Mouse (Mus musculus) midbrain, postnatal 0 days (tissue): ENCODE measurements around the gene Zfp579. TPM values are rescaled to one million over a fixed set of nuclear protein-coding genes. Genes with fewer than 3 reads are reported as not detected.

Source experiments
- ATAC-seq: fragments of 200-750 bp; cut with Nextera tagmentation; 2 replicates; pipeline ENCODE4 v1.8.0; 2017; ENCODE audit warnings: moderate number of reproducible peaks, mild to moderate bottlenecking, moderate TSS enrichment, moderate library complexity; ENCODE audit not compliant: low FRiP score
- DNase-seq: peaks from one replicate; pipeline ENCODE4 v3.0.0-alpha.2; 2015; ENCODE audit warnings: low spot score
- H3K27ac ChIP-seq: fragments of 300-500 bp; sonication (generic); 2 replicates; pipeline ENCODE4 v1.5.1; 2014; ENCODE audit warnings: low read depth, mild to moderate bottlenecking, low read length, mixed read lengths
- H3K27me3 ChIP-seq: fragments of 300-500 bp; sonication (generic); 2 replicates; pipeline ENCODE4 v1.6.1; 2014; ENCODE audit warnings: low read length, control low read depth, mixed read lengths; ENCODE audit not compliant: insufficient read depth
- H3K36me3 ChIP-seq: fragments of 300-500 bp; sonication (generic); 2 replicates; pipeline ENCODE4 v1.6.1; 2014; ENCODE audit warnings: low read length, control low read depth, mixed read lengths; ENCODE audit not compliant: insufficient read depth
- H3K4me1 ChIP-seq: fragments of 300-500 bp; sonication (generic); 2 replicates; pipeline ENCODE4 v1.6.1; 2014; ENCODE audit warnings: mild to moderate bottlenecking, control low read depth, antibody characterized with exemption, low read length, mixed read lengths; ENCODE audit not compliant: insufficient read depth
- H3K4me2 ChIP-seq: fragments of 300-500 bp; sonication (generic); 2 replicates; pipeline ENCODE4 v1.6.1; 2014; ENCODE audit warnings: low read depth, mild to moderate bottlenecking, low read length, mixed read lengths; ENCODE audit not compliant: poor library complexity, severe bottlenecking
- H3K4me3 ChIP-seq: fragments of 300-500 bp; sonication (generic); 2 replicates; pipeline ENCODE4 v1.5.1; 2014; ENCODE audit warnings: low read depth, mild to moderate bottlenecking, low read length, moderate library complexity
- H3K9ac ChIP-seq: fragments of 300-500 bp; sonication (generic); replicated peaks from 2 replicates; pipeline ENCODE4 v1.6.1; 2014; ENCODE audit warnings: mild to moderate bottlenecking, low read length, moderate library complexity, mixed read lengths; ENCODE audit not compliant: poor library complexity, severe bottlenecking
- H3K9me3 ChIP-seq: fragments of 300-500 bp; sonication (generic); 2 replicates; pipeline ENCODE4 v1.6.1; 2016; ENCODE audit warnings: low read length, control low read depth
- CTCF ChIP-seq: IDR thresholded peaks from 2 replicates; pipeline ENCODE4 v1.5.1; 2016; ENCODE audit warnings: antibody characterized with exemption, mild to moderate bottlenecking
- WGBS: fragments of 180-500 bp; shearing (Covaris S2); extraction: QIAGEN DNeasy Blood & Tissue Kit; methylation state at CpG from one replicate; pipeline ENCODE4 v1.1.7; 2014; 5-methylcytosine and 5-hydroxymethylcytosine counted together
- polyA plus RNA-seq: library from polyadenylated mRNA; unstranded; fragments of >200 nt; fragmentation: Nextera tagmentation; extraction: Ambion mirVana; gene quantifications from 2 replicates; pipeline ENCODE4 v1.2.1, GENCODE M21; 2015
- total RNA-seq: library from RNA; depleted of rRNA; stranded (reverse); fragments of >200 nt; gene quantifications from 2 replicates; pipeline ENCODE4 v1.2.3, GENCODE M21; 2014

Zfp579 gene
- total and polyA plus RNA-seq, 2 experiments from 2014 or later = 43.3 to 54.3 TPM

GRCm38 (mm10) chr7:4996934-4997333 lies 976 bp upstream of the Zfp579 start:
- DNase-seq (no peak), ATAC-seq (no peak)
- Histone ChIP-seq H3K4me2 (peak overlapping the region; percentile 91), H3K27ac (peak overlapping the region; percentile 88), H3K9ac (peak overlapping the region; percentile 99), H3K36me3 (peaks cover 12% of the 10 kb centered on the region), H3K4me1 (peaks cover 14% of the 10 kb centered on the region), H3K4me3 (peak overlapping the region; percentile 84), H3K27me3 (no peaks in the 10 kb centered on the region), H3K9me3 (no peaks in the 10 kb centered on the region)
- 61% methylated on average over 6 of the region's 8 CpGs for WGBS
- TF ChIP-seq CTCF = no peak

GRCm38 (mm10) chr7:4995268-4996002 lies 523 bp downstream of the Zfp579 start:
- WGBS = 4% methylated on average over 19 of the region's 19 CpGs
- ATAC-seq (peak; percentile 15), DNase-seq (peak; percentile 12)
- Histone ChIP-seq H3K9me3 (no peaks in the 10 kb centered on the region), H3K4me1 (peaks cover 14% of the 10 kb centered on the region), H3K27ac (peak overlapping the region; percentile 88), H3K4me3 (peak overlapping the region; percentile 84), H3K9ac (peak overlapping the region; percentile 99), H3K4me2 (peak overlapping the region; percentile 91), H3K27me3 (no peaks in the 10 kb centered on the region), H3K36me3 (peaks cover 17% of the 10 kb centered on the region)
- no peak for TF ChIP-seq CTCF

DNA sequence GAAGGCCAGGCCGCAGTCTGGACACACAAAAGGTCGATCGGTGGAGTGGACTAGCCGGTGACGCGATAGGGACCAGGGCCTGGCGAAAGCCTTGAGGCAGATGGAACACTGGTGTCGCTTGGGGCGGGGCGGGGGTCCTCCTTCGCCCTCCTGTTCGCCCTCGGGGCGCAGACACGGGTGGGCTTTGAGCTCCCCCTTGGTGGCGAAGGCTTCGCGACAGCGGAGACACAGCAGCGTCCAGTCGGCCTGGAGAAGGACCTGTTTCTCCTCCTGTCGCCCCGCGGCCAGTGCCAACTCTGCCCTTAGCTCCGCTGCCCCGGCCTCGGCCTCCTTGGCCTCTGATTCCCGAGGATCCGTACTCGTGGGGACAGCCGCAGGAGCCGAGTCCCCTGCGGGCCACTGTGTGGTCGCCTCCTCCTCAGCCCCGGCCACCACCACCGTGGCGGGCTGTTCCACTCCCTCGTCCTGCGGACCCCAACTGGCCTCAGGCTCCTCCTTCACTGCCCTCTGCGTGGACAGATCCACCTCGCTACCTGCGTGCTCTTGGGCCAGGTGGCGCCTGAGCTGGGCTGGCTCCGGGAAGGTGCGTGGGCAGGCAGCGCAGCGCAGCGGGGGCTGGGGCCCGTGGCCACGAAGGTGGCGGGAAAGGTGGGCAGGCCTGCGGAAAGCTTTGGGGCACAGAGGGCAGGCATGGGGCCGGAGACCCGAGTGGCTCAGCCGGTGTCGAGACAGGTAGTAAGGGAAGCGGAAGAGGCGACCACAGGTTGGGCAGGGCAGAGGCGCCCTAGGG lies 1.8 kb downstream of the Zfp579 start:
- ATAC-seq (no peak), DNase-seq (no peak)
- 60% methylated on average over 53 of the region's 59 CpGs for WGBS
- Histone ChIP-seq H3K36me3 (peaks cover 17% of the 10 kb centered on the region), H3K27ac (no peak overlapping the region), H3K4me1 (peaks cover 14% of the 10 kb centered on the region), H3K9ac (no peak overlapping the region; the same call in 1 of the 2 replicates), H3K27me3 (no peaks in the 10 kb centered on the region), H3K4me3 (peak overlapping the region; percentile 84; the same call in 1 of the 2 replicates), H3K9me3 (no peaks in the 10 kb centered on the region), H3K4me2 (peak overlapping the region; percentile 91)
- TF ChIP-seq CTCF = no peak

DNA sequence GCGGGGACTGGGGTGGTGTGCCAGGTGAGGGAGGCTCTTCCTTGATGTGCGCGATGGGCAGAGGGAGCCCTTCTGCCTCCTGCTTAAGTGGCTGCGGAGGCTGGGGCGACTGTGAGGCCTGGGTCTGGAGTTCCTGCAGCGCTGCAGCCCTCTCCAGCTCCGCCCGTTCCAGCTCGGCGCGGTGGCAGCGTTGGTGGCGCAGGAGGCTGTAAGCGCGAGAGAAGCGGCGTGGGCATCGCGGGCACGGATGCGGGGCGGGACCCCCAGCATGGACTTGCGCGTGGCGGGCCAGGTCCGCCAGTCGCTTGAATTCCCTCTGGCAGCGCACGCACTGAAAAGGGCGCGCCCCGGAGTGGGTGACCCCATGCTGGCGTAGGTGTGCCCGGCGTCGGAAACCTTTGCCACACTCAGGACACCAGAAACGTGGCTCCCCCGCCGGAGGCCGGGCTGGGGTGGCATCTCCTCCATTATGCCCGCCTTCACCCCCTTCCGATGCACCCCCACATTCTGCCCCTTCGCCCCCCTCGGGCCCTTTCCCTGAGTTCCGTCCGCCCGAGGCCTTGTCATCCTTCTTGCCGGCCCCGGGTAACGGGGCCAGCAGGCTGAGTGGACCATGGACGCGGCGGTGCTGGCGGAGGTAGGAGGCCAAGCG lies 2.5 kb downstream of the Zfp579 start:
- no peak for DNase-seq
- Histone ChIP-seq H3K4me3 (peak overlapping the region; percentile 12; the same call in 1 of the 2 replicates), H3K9me3 (no peaks in the 10 kb centered on the region), H3K9ac (no peak overlapping the region), H3K27me3 (no peaks in the 10 kb centered on the region), H3K27ac (no peak overlapping the region), H3K36me3 (peaks cover 17% of the 10 kb centered on the region), H3K4me1 (peaks cover 14% of the 10 kb centered on the region), H3K4me2 (peak overlapping the region; percentile 91; the same call in 1 of the 2 replicates)
- TF ChIP-seq CTCF = no peak
- 41% methylated on average over 51 of the region's 55 CpGs for WGBS
- no peak for ATAC-seq

GRCm38 (mm10) chr7:4988250-4988649 lies 7.7 kb downstream of the Zfp579 start:
- Histone ChIP-seq H3K36me3 (peaks cover 12% of the 10 kb centered on the region), H3K27ac (no peak overlapping the region), H3K9me3 (no peaks in the 10 kb centered on the region), H3K27me3 (no peaks in the 10 kb centered on the region), H3K4me1 (no peaks in the 10 kb centered on the region), H3K4me2 (no peak overlapping the region), H3K4me3 (no peak overlapping the region), H3K9ac (no peak overlapping the region)
- DNase-seq (no peak), ATAC-seq (no peak)
- TF ChIP-seq CTCF = no peak
- 73% methylated on average over 2 of the region's 2 CpGs for WGBS
